Comparison of ENCODE assay signal across 12 mouse cellular contexts in the genomic region with DNA sequence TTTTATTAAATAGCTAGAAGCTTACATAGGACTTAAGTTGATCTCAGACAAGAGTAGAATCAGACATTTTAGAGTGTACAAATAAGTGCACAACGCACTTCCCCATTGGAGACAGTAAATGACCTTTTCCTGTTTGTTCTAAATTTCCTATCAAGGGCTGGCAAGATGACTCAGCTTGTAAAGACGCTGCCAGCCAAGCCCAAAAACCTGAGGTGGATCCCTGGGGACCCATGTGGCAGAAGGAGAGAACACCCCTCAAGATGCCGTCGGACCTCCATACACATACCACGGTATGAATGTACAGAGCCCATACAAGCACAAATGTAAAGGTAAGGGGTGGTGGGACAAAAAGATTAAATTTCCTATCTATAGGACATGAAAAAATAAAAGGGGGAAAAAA. TPM values are rescaled to one million over a fixed set of nuclear protein-coding genes. Genes with fewer than 3 reads are reported as not detected.
A peak's percentile ranks its signal among the peaks of the same experiment; 100 is the strongest.
DNase-seq lines count a peak whose midpoint lies in the region; TF ChIP-seq lines count a peak whose summit lies in the region.
"Had no signal": no experiment of that assay in that cellular context is flagged by ENCODE, and none has a peak within 500 bp of the region (broad histone marks: within the 10 kb centered on the region; RNA-seq: fewer than 3 reads in every experiment).

No protein-coding gene starts in this region.

- no peak for DNase-seq in heart, adult 2 months
- DNase-seq in heart, adult 9 months (ENCODE audit: low spot score in 2 of 2) = no peak
- peak; percentile 32 for DNase-seq in lung, postnatal 10 days
- DNase-seq in lung, postnatal 4 days = no peak
- DNase-seq in frontal cortex, adult 2 months (ENCODE audit: extremely low spot score in 1 of 2, low spot score in 1 of 2) = no peak
- no peak for DNase-seq in Muller cell, postnatal 12 days (ENCODE audit: inconsistent ontology term)
- DNase-seq: gastrocnemius, postnatal 10 days; spleen, adult 18-20 months had no signal

- H3K36me3 ChIP-seq in heart, adult 2 months (ENCODE audit: control insufficient read depth, insufficient read depth, low read length) = no peaks in the 10 kb centered on the region
- H3K36me3 ChIP-seq in myocyte (ENCODE audit: control insufficient read depth, insufficient read depth) = no peaks in the 10 kb centered on the region
- H3K36me3 ChIP-seq: forebrain, embryonic 10.5 days; hindbrain, embryonic 15.5 days had no signal

- WGBS in heart, adult 2 months = 33% methylated on average over 5 of the region's 5 CpGs

- peak overlapping the region; percentile 29 for H3K27ac ChIP-seq in heart, adult 2 months
- peak overlapping the region; percentile 90 for H3K27ac ChIP-seq in bone marrow macrophage, adult 2 months (ENCODE audit: insufficient read depth, low read depth, low read length)
- H3K27ac ChIP-seq: forebrain, embryonic 10.5 days; hindbrain, embryonic 15.5 days had no signal

- peak overlapping the region; percentile 93 for H3K4me2 ChIP-seq in myocyte (ENCODE audit: low read depth)
- H3K4me2 ChIP-seq: hindbrain, embryonic 15.5 days had no signal

- no peak for TF ChIP-seq CTCF in heart, adult 2 months (IDR thresholded peaks at IDR 0.05)
- TF ChIP-seq CTCF in bone marrow macrophage, adult 2 months (IDR thresholded peaks at IDR 0.05; ENCODE audit: low read depth, low read length) = no peak

- H3K79me2 ChIP-seq in heart, adult 2 months (replicated peaks; ENCODE audit: control insufficient read depth, insufficient read depth, low read length) = no peaks in the 10 kb centered on the region; the same call in 1 of the 2 replicates
- H3K79me2 ChIP-seq in myocyte (ENCODE audit: control insufficient read depth, insufficient read depth) = peaks cover 71% of the 10 kb centered on the region

- TF ChIP-seq EP300 in heart, adult 2 months (IDR thresholded peaks at IDR 0.05; ENCODE audit: insufficient read depth, low read depth, low read length) = no peak

- H3K4me1 ChIP-seq in heart, adult 2 months (ENCODE audit: control insufficient read depth, insufficient read depth, low read length) = peaks cover 13% of the 10 kb centered on the region
- H3K4me1 ChIP-seq in bone marrow macrophage, adult 2 months (ENCODE audit: control insufficient read depth, insufficient read depth, low read length) = peaks cover 71% of the 10 kb centered on the region

- H3ac ChIP-seq in myocyte (ENCODE audit: control insufficient read depth, insufficient read length) = no peak overlapping the region

- no peak for TF ChIP-seq POLR2A in heart, adult 2 months (IDR thresholded peaks at IDR 0.05; ENCODE audit: insufficient read depth, low read depth, low read length)
- TF ChIP-seq POLR2A in bone marrow macrophage, adult 2 months (IDR thresholded peaks at IDR 0.05; ENCODE audit: borderline replicate concordance, low read depth, low read length) = no peak
- no peak for TF ChIP-seq POLR2A in myocyte (IDR thresholded peaks at IDR 0.05; ENCODE audit: insufficient read length, low read depth)

- intact Hi-C loops in heart, adult 2 months (cut with DNase I) = no loop called here

- H3K9ac ChIP-seq in heart, adult 2 months (ENCODE audit: low read depth, low read length) = no peak overlapping the region
- H3K9ac ChIP-seq: hindbrain, embryonic 15.5 days had no signal

- no peaks in the 10 kb centered on the region for H3K27me3 ChIP-seq in heart, adult 2 months (ENCODE audit: control insufficient read depth, insufficient read depth, low read length)
- no peaks in the 10 kb centered on the region for H3K27me3 ChIP-seq in myocyte (ENCODE audit: control insufficient read depth, insufficient read depth, insufficient read length)
- H3K27me3 ChIP-seq: hindbrain, embryonic 15.5 days had no signal

- no peak overlapping the region for H3K4me3 ChIP-seq in heart, adult 2 months
- H3K4me3 ChIP-seq in bone marrow macrophage, adult 2 months (ENCODE audit: insufficient read depth, low read length) = peak overlapping the region; percentile 16
- no peak overlapping the region for H3K4me3 ChIP-seq in myocyte
- H3K4me3 ChIP-seq: forebrain, embryonic 10.5 days; hindbrain, embryonic 15.5 days had no signal

TF ChIP-seq in myocyte, 11 proteins besides CTCF, POLR2A, EP300 and RAD21:
- no peak for TF ChIP-seq MAX (IDR thresholded peaks at IDR 0.05; ENCODE audit: low read depth)
- TF ChIP-seq POLR2AphosphoS2 (IDR thresholded peaks at IDR 0.05; ENCODE audit: insufficient read length, low read depth) = no peak
- no peak for TF ChIP-seq MYOG (IDR thresholded peaks at IDR 0.05; ENCODE audit: control insufficient read depth in 1 of 3, insufficient read depth in 1 of 3, insufficient read length in 2 of 3, low read depth in 2 of 3)
- no peak for TF ChIP-seq TCF12 (IDR thresholded peaks at IDR 0.05; ENCODE audit: insufficient read depth, poor library complexity, severe bottlenecking)
- TF ChIP-seq E2F4 (IDR thresholded peaks at IDR 0.05; ENCODE audit: insufficient read depth) = no peak
- TF ChIP-seq TCF3 (IDR thresholded peaks at IDR 0.05; ENCODE audit: insufficient read length, low read depth) = no peak
- no peak for TF ChIP-seq MYOD1 (IDR thresholded peaks at IDR 0.05; ENCODE audit: control insufficient read depth in 1 of 3, insufficient read length in 2 of 3, low read depth in 2 of 3)
TF ChIP-seq in myocyte: peak in this region for 0.

RNA-seq across cellular contexts. Expression of a gene that starts 35.4 kb away (rescaled TPM):
- 10 to 100 TPM; 12.5 to 16.5 TPM for total RNA-seq in heart, adult 2 months (2021)
- 13.0 and 22.2 TPM in 2 replicates for polyA plus RNA-seq in heart, adult 2 months (2012; rRNA removed)
- 122 and 128 TPM in 2 replicates for polyA plus RNA-seq in bone marrow macrophage, adult 2 months (2012; ENCODE audit: insufficient read depth, insufficient read length, missing spikeins)
- 60.7 TPM for polyA plus RNA-seq in myocyte (2012; fragmentation: generic; extraction: Trizol)
- polyA plus RNA-seq in frontal cortex, adult 2 months (2012; rRNA removed) = 74.9 and 77.4 TPM in 2 replicates

RNA-seq across cellular contexts. Expression of a gene that starts 45.2 kb away (rescaled TPM):
- 10 to 100 TPM; 36.9 to 43.3 TPM for total RNA-seq in heart, adult 2 months (2021)
- 25.3 and 50.3 TPM in 2 replicates for polyA plus RNA-seq in heart, adult 2 months (2012; rRNA removed)
- polyA plus RNA-seq in bone marrow macrophage, adult 2 months (2012; ENCODE audit: insufficient read depth, insufficient read length, missing spikeins) = 58.9 and 64.0 TPM in 2 replicates
- polyA plus RNA-seq in myocyte (2012; fragmentation: generic; extraction: Trizol) = 44.9 TPM
- polyA plus RNA-seq in frontal cortex, adult 2 months (2012; rRNA removed) = 72.2 and 73.3 TPM in 2 replicates
